Mouse (Mus musculus) MEL (cell line): ENCODE data around the gene Zfp651. TPM values are rescaled to one million over a fixed set of nuclear protein-coding genes. Genes with fewer than 3 reads are reported as not detected.

Experiments
- DNase-seq: peaks from one replicate; pipeline ENCODE4 v3.0.0; 2011; ENCODE audit warnings: low read depth, low spot score
- H3K27ac ChIP-seq: 2 replicates; pipeline ENCODE4 v1.5.1; 2012; ENCODE audit warnings: low read depth, mild to moderate bottlenecking, control low read depth, low read length, moderate library complexity; ENCODE audit not compliant: control insufficient read depth
- H3K27me3 ChIP-seq, 2 experiments: fragments of 150-350 bp in 1 of 2; sonication (generic) in 1 of 2; 2 replicates each; pipeline ENCODE4 v1.6.1; 2012; ENCODE audit warnings: low read length in 2 of 2, mild to moderate bottlenecking in 2 of 2, improper control_type of control experiment in 1 of 2, moderate library complexity in 1 of 2; ENCODE audit not compliant: insufficient read depth in 2 of 2, control insufficient read depth in 1 of 2
- H3K36me3 ChIP-seq, 2 experiments: 2 replicates each; pipeline ENCODE4 v1.6.1; 2012 to 2014; ENCODE audit warnings: low read length in 2 of 2, improper control_type of control experiment in 1 of 2, inconsistent platforms in 1 of 2, mild to moderate bottlenecking in 1 of 2; ENCODE audit not compliant: insufficient read depth in 2 of 2, control insufficient read depth in 1 of 2
- H3K4me1 ChIP-seq, 2 experiments: fragments of 150-350 bp in 1 of 2; sonication (generic) in 1 of 2; 2 replicates each; pipeline ENCODE4 v1.6.1; 2012; ENCODE audit warnings: low read length in 2 of 2, improper control_type of control experiment in 1 of 2, mild to moderate bottlenecking in 1 of 2; ENCODE audit not compliant: insufficient read depth in 2 of 2, control insufficient read depth in 1 of 2
- H3K4me3 ChIP-seq, 2 experiments: fragments of 150-350 bp in 1 of 2; sonication (generic) in 1 of 2; 2 replicates each; pipeline ENCODE4 v1.5.1; 2012; ENCODE audit warnings: low read depth in 2 of 2, low read length in 2 of 2, mild to moderate bottlenecking in 2 of 2, moderate library complexity in 2 of 2, control low read depth in 1 of 2, improper control_type of control experiment in 1 of 2; ENCODE audit not compliant: control insufficient read depth in 1 of 2, insufficient read depth in 1 of 2
- H3K79me2 ChIP-seq: 2 replicates; pipeline ENCODE4 v1.6.1; 2012; ENCODE audit warnings: mild to moderate bottlenecking, low read length, moderate library complexity; ENCODE audit not compliant: control insufficient read depth, poor library complexity, insufficient read depth
- H3K9ac ChIP-seq: 2 replicates; pipeline ENCODE4 v1.6.1; 2012; ENCODE audit warnings: low read depth, mild to moderate bottlenecking, control low read depth, low read length, moderate library complexity; ENCODE audit not compliant: control insufficient read depth, poor library complexity, severe bottlenecking
- H3K9me3 ChIP-seq: fragments of 150-350 bp; sonication (generic); replicated peaks from 2 replicates; pipeline ENCODE4 v1.6.1; 2012; ENCODE audit warnings: mild to moderate bottlenecking, low read length, improper control_type of control experiment, moderate library complexity; ENCODE audit not compliant: insufficient read depth
- BHLHE40 ChIP-seq: IDR thresholded peaks from 2 replicates; pipeline ENCODE4 v1.6.1; 2012; ENCODE audit warnings: low read depth, mild to moderate bottlenecking, inconsistent platforms, low read length, improper control_type of control experiment, borderline replicate concordance
- CHD1 ChIP-seq: IDR thresholded peaks from 2 replicates; pipeline ENCODE4 v1.6.1; 2012; ENCODE audit warnings: low read depth, mild to moderate bottlenecking, inconsistent platforms, low read length, improper control_type of control experiment
- CTCF ChIP-seq, 3 experiments: IDR thresholded peaks in 2 of 3; conservative IDR thresholded peaks in 1 of 3; 2 replicates each; pipeline ENCODE4 v1.5.1; 2011 to 2012; ENCODE audit warnings: low read length in 3 of 3, low read depth in 2 of 3, mild to moderate bottlenecking in 2 of 3, improper control_type of control experiment in 1 of 3, inconsistent platforms in 1 of 3, mixed read lengths in 1 of 3, moderate library complexity in 1 of 3; ENCODE audit not compliant: control insufficient read depth in 1 of 3, insufficient read depth in 1 of 3, poor library complexity in 1 of 3, severe bottlenecking in 1 of 3
- E2F4 ChIP-seq: IDR thresholded peaks from 2 replicates; pipeline ENCODE4 v1.6.1; 2011; ENCODE audit warnings: low read depth, low read length, improper control_type of control experiment, borderline replicate concordance
- ELF1 ChIP-seq: IDR thresholded peaks from 2 replicates; pipeline ENCODE4 v1.6.1; 2014; ENCODE audit warnings: low read depth, mild to moderate bottlenecking, inconsistent platforms, low read length, improper control_type of control experiment, moderate library complexity
- EP300 ChIP-seq, 2 experiments: IDR thresholded peaks; 2 replicates each; pipeline ENCODE4 v1.6.1; 2011; ENCODE audit warnings: improper control_type of control experiment in 2 of 2, low read length in 2 of 2, low read depth in 1 of 2, mild to moderate bottlenecking in 1 of 2
- GABPA ChIP-seq: IDR thresholded peaks from 2 replicates; pipeline ENCODE4 v1.6.1; 2012; ENCODE audit warnings: low read depth, mild to moderate bottlenecking, inconsistent platforms, low read length, improper control_type of control experiment, moderate library complexity
- GATA1 ChIP-seq: IDR thresholded peaks from 2 replicates; pipeline ENCODE4 v1.6.1; 2011; ENCODE audit warnings: low read depth, low read length, improper control_type of control experiment
- HCFC1 ChIP-seq: IDR thresholded peaks from 2 replicates; pipeline ENCODE4 v1.6.1; 2012; ENCODE audit warnings: low read depth, mild to moderate bottlenecking, inconsistent platforms, low read length, improper control_type of control experiment, moderate library complexity
- JUND ChIP-seq: IDR thresholded peaks from 2 replicates; pipeline ENCODE4 v1.6.1; 2011; ENCODE audit warnings: low read depth, mild to moderate bottlenecking, improper control_type of control experiment, low read length
- KAT2A ChIP-seq: conservative IDR thresholded peaks from 2 replicates; pipeline ENCODE4 v1.6.1; 2012; ENCODE audit warnings: low read depth, low read length, improper control_type of control experiment, inconsistent platforms
- MAFK ChIP-seq: IDR thresholded peaks from 2 replicates; pipeline ENCODE4 v1.6.1; 2011; ENCODE audit warnings: low read depth, mild to moderate bottlenecking, low read length, improper control_type of control experiment, borderline replicate concordance
- MXI1 ChIP-seq: IDR thresholded peaks from 2 replicates; pipeline ENCODE4 v1.6.1; 2011; ENCODE audit warnings: mild to moderate bottlenecking, low read depth, low read length, improper control_type of control experiment
- MYB ChIP-seq: IDR thresholded peaks from 2 replicates; pipeline ENCODE4 v1.6.1; 2011; ENCODE audit warnings: mild to moderate bottlenecking, low read depth, low read length, improper control_type of control experiment
- NELFE ChIP-seq: IDR thresholded peaks from 2 replicates; pipeline ENCODE4 v1.6.1; 2011; ENCODE audit warnings: low read depth, low read length, improper control_type of control experiment
- POLR2AphosphoS5 ChIP-seq: IDR thresholded peaks from 2 replicates; pipeline ENCODE4 v1.6.1; 2012; ENCODE audit warnings: low read depth, borderline replicate concordance, mild to moderate bottlenecking, inconsistent platforms, low read length, moderate library complexity, mixed read lengths
- SIN3A ChIP-seq: IDR thresholded peaks from 2 replicates; pipeline ENCODE4 v1.6.1; 2012; ENCODE audit warnings: low read length, improper control_type of control experiment, inconsistent platforms
- SMC3 ChIP-seq: IDR thresholded peaks from 2 replicates; pipeline ENCODE4 v1.6.1; 2011; ENCODE audit warnings: low read depth, low read length, improper control_type of control experiment
- TAL1 ChIP-seq: IDR thresholded peaks from 2 replicates; pipeline ENCODE4 v1.6.1; 2012; ENCODE audit warnings: mild to moderate bottlenecking, inconsistent platforms, low read length, moderate library complexity, mixed read lengths
- TBP ChIP-seq: IDR thresholded peaks from 2 replicates; pipeline ENCODE4 v1.8.0; 2011; ENCODE audit warnings: low read depth, low read length, improper control_type of control experiment
- TCF12 ChIP-seq: IDR thresholded peaks from 2 replicates; pipeline ENCODE4 v1.6.1; 2014; ENCODE audit warnings: low read depth, mild to moderate bottlenecking, inconsistent platforms, low read length, improper control_type of control experiment, moderate library complexity
- UBTF ChIP-seq: IDR thresholded peaks from 2 replicates; pipeline ENCODE4 v1.6.1; 2012; ENCODE audit warnings: low read depth, mild to moderate bottlenecking, inconsistent platforms, low read length, improper control_type of control experiment, moderate library complexity, borderline replicate concordance; ENCODE audit not compliant: insufficient read depth
- USF1 ChIP-seq: IDR thresholded peaks from 2 replicates; pipeline ENCODE4 v1.6.1; 2014; ENCODE audit warnings: low read depth, mild to moderate bottlenecking, inconsistent platforms, low read length, improper control_type of control experiment, moderate library complexity
- USF2 ChIP-seq, 2 experiments: IDR thresholded peaks; 2 replicates each; pipeline ENCODE4 v1.6.1; 2011 to 2012; ENCODE audit warnings: improper control_type of control experiment in 2 of 2, low read length in 2 of 2, borderline replicate concordance in 1 of 2, inconsistent platforms in 1 of 2, low read depth in 1 of 2, mild to moderate bottlenecking in 1 of 2; ENCODE audit not compliant: insufficient read depth in 1 of 2
- ZC3H11A ChIP-seq: IDR thresholded peaks from 2 replicates; pipeline ENCODE4 v1.6.1; 2012; ENCODE audit warnings: low read depth, mild to moderate bottlenecking, inconsistent platforms, low read length, improper control_type of control experiment
- ZKSCAN1 ChIP-seq: IDR thresholded peaks from 2 replicates; pipeline ENCODE4 v1.6.1; 2012; ENCODE audit warnings: low read depth, mild to moderate bottlenecking, inconsistent platforms, low read length, improper control_type of control experiment, moderate library complexity
- ZMIZ1 ChIP-seq: IDR thresholded peaks from 2 replicates; pipeline ENCODE4 v1.6.1; 2012; ENCODE audit warnings: low read depth, mild to moderate bottlenecking, inconsistent platforms, low read length, improper control_type of control experiment, moderate library complexity
- ZNF384 ChIP-seq: IDR thresholded peaks from 2 replicates; pipeline ENCODE4 v1.6.1; 2012; ENCODE audit warnings: low read depth, mild to moderate bottlenecking, inconsistent platforms, low read length, improper control_type of control experiment
- polyA plus RNA-seq, 2 experiments: library from polyadenylated mRNA; stranded (reverse) in 1 of 2; unstranded in 1 of 2; fragments of >175 nt in 1 of 2; fragments of >200 nt in 1 of 2; gene quantifications; 2 replicates each; pipeline versions ENCODE4 v1.2.1 to v1.2.4; 2012; ENCODE audit warnings: low replicate concordance in 2 of 2, low read depth in 1 of 2; ENCODE audit not compliant: insufficient read length in 2 of 2, insufficient read depth in 1 of 2, missing spikeins in 1 of 2
- total RNA-seq: library from RNA; depleted of rRNA; stranded (reverse); fragments of 300-350 nt; gene quantifications from 2 replicates; pipeline ENCODE4 v1.2.3, GENCODE M21; 2012

Gene Zfp651
- total and polyA plus RNA-seq, 3 experiments: 0.07 to 0.12 TPM; not detected in 1

GRCm38 (mm10) chr9:121709898-121710583, 49.1 kb upstream of the Zfp651 start, which contains the start of gene Ss18l2 (continued):
- no peak for TF ChIP-seq GABPA
- no peak for TF ChIP-seq USF2 (IDR thresholded peaks at IDR 0.05; ENCODE audit: borderline replicate concordance in 1 of 2, insufficient read depth in 1 of 2, low read depth in 1 of 2, low read length in 2 of 2)
- TF ChIP-seq USF1: 0 out of 2 replicates have a peak, but pooled peaks have one; percentile 33
- no peak for TF ChIP-seq UBTF
- TF ChIP-seq ELF1: no peak
- no peak for TF ChIP-seq JUND
- TF ChIP-seq MYB: no peak
- no peak for TF ChIP-seq TCF12
- TF ChIP-seq CTCF (IDR thresholded peaks at IDR 0.05 in 2 of 3, conservative IDR thresholded peaks at IDR 0.05 in 1 of 3; ENCODE audit: control insufficient read depth in 1 of 3, insufficient read depth in 1 of 3, low read depth in 2 of 3, low read length in 3 of 3, poor library complexity in 1 of 3, severe bottlenecking in 1 of 3): no peak
- TF ChIP-seq KAT2A: no peak; the same call in 1 of the 2 replicates
- no peak for TF ChIP-seq MAFK
- TF ChIP-seq EP300 (IDR thresholded peaks at IDR 0.05; ENCODE audit: low read depth in 1 of 2, low read length in 2 of 2): peak in 1 of 2 experiments; percentile 9; a peak in 1 of 4 replicates
- no peak for TF ChIP-seq TAL1

GRCm38 (mm10) chr9:121710584-121710975, 48.5 kb upstream of the Zfp651 start:
- Histone ChIP-seq H3K36me3 (peaks cover 1 to 29% of the 10 kb centered on the region in 2 experiments; a peak in 3 of 4 replicates), H3K4me3 (peak overlapping the region; percentile 91 to 98), H3K27me3 (no peaks in the 10 kb centered on the region), H3K4me1 (peaks cover 15 to 39% of the 10 kb centered on the region in 2 experiments), H3K9ac (peak overlapping the region; percentile 94), H3K9me3 (no peaks in the 10 kb centered on the region), H3K27ac (peak overlapping the region; percentile 54), H3K79me2 (peaks cover 17% of the 10 kb centered on the region)
- TF ChIP-seq HCFC1 (no peak), CHD1 (no peak), ZC3H11A (no peak), TBP (no peak), MXI1 (no peak), ZMIZ1 (no peak), ZNF384 (no peak), ELF1 (no peak), BHLHE40 (no peak), GATA1 (no peak), E2F4 (no peak), UBTF (no peak), SMC3 (no peak), NELFE (no peak), EP300 (IDR thresholded peaks at IDR 0.05; ENCODE audit: low read depth in 1 of 2, low read length in 2 of 2) (no peak), SIN3A (no peak; the same call in none of the 2 replicates), POLR2AphosphoS5 (no peak), ZKSCAN1 (no peak)
- DNase-seq: peak; percentile 66
